Mouse (Mus musculus): Measurements from ENCODE around the gene E130114P18Rik. TPM values are rescaled to one million over a fixed set of nuclear protein-coding genes. Genes with fewer than 3 reads are reported as not detected.

E130114P18Rik gene
- polyA plus RNA-seq (2017; shearing (Covaris generic)), result not detected

GRCm38 (mm10) chr4:97777706-97778176, at the start of gene E130114P18Rik:
Gene E130114P18Rik (minus strand): TSS chr4:97778078.

GRCm38 (mm10) chr4:97772641-97773040, 5.2 kb downstream of the E130114P18Rik start, which contains the start of gene Nfia:
Gene Nfia (plus strand): TSS chr4:97772734.

Other genes starting within 250 kb of the E130114P18Rik start
- gene Nfia, start 5.3 kb downstream of the E130114P18Rik start, polyA plus RNA-seq (2017; shearing (Covaris generic)), result 12.8 TPM